Mouse (Mus musculus) erythroblast, embryonic 14.5 days (primary cell): Measurements from ENCODE around the gene Polr3c.

Source experiments
- GATA1 ChIP-seq: IDR thresholded peaks from 2 replicates; pipeline ENCODE4 v1.6.1; 2012; ENCODE audit warnings: low read length, inconsistent platforms, mixed read lengths
- TAL1 ChIP-seq: IDR thresholded peaks from 3 replicates; pipeline ENCODE4 v1.6.1; 2012; ENCODE audit warnings: low read length, inconsistent platforms, mixed read lengths

DNA sequence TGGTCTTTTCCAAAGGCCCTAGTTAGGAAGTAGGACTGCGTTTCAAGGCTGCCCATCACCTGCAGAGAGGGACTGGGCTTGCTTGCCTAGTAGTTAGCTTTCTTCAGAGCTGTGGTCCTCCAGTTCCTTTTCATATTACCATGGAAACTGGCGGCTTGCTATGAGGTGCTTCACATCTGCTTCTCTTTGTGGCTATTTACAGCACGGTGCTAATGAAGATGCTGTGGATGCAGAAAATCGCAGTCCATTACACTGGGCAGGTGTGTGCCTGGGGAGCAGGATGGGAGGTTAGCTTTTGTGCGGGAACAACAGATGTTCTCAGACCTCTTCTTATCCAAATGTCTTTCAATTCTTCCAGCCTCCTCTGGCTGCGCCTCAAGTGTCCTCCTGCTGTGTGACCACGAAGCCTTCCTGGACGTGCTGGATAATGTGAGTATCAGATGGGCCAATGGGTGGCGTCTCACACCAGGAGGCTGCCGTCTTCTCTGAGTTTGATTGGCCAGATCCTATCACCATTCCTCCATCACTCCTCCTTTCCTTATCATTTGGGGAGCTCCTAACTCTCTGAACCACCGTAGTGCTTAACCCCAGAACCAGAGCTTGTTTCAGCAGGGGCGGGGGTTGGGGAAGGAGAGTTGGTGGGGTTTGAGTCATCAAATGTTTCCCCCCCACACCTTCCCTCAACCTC is 47.0 kb downstream of the Polr3c start:
- TF ChIP-seq TAL1, result no peak
- no peak for TF ChIP-seq GATA1
